Mouse (Mus musculus) fibroblast of lung, adult 2 months (primary cell): ENCODE data around the gene Nup205.
"Not testable (repeated sequence)": the region's sequence is repeated elsewhere in the genome, so short reads cannot be mapped to it uniquely, and the experiment has no call there.

ENCODE experiments used
- DNase-seq: peaks from one replicate; pipeline ENCODE4 v3.0.0-alpha.2; 2011; ENCODE audit warnings: low read depth

Nup205 gene

DNA sequence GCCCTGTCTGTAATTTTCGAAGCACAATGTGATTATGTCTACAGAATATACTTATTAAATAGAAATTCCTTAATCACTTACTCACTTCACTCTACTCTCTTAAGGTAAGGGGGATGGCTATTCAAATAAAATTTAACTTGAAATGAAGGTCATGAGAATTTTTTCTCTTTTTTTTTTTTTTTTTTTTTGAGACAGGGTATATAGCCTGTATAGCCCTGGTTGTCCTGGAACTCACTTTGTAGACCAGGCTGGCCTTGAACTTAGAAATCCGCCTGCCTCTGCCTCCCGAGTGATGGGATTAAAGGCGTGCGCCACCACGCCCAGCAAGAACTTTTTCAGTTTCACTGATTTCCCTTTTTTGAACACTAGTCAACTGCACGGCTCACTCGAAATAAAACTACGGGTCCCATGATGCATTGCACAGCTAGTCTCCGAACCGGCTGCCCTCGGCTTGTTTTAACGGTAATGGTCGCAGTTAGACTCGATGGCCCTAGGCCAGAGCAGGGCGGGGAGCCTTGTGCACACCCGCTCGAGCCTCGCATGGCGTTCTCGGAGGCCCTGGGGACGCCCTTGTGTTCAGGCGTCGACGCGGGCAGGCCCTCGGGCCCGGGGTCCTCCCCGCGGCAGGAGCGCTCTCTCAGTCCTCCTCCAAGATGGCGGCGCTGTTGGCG lies at the start of gene Nup205:
Gene Nup205, plus strand, starts transcription at position 443 of the 671 bp plus-strand sequence.
- DNase-seq: peak; percentile 78

DNA sequence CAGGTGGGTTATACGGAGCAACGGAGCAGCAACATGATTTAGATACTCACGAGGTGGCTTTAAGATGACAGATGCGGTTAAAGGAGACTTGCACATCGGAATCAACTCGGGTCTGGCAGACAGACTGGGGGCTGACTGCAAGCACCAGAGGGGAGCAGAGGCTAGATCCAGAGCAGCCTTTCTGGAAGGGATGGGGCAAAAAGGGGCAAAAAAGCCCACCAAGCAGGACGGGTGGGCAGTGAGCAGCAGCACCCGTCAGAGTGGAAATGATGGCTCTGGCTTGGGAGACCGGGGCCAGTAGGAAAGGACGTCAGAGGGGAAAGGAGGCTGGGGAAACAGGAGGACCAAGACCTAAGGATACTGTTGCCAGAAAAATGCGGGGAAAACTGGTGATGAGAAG lies 44.4 kb upstream of the Nup205 start:
- DNase-seq: peak; percentile 4

DNA sequence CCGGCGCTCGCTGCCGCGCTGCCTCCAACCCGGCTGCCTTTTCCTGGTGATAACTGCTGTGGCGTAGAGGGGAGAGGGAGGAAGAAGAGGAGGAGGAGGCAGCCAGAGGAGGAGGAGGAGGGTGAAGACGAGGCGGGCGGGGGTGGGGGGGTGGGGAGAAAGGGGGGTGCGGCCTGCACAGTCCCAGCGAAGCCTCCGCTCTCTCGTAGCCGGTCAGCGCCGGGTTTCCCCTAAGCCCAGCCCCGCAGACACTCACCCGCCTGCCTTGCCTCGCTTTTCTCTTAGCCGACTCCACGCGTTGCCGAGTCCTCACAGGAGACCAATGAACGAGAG lies 44.0 kb upstream of the Nup205 start:
- no peak for DNase-seq

DNA sequence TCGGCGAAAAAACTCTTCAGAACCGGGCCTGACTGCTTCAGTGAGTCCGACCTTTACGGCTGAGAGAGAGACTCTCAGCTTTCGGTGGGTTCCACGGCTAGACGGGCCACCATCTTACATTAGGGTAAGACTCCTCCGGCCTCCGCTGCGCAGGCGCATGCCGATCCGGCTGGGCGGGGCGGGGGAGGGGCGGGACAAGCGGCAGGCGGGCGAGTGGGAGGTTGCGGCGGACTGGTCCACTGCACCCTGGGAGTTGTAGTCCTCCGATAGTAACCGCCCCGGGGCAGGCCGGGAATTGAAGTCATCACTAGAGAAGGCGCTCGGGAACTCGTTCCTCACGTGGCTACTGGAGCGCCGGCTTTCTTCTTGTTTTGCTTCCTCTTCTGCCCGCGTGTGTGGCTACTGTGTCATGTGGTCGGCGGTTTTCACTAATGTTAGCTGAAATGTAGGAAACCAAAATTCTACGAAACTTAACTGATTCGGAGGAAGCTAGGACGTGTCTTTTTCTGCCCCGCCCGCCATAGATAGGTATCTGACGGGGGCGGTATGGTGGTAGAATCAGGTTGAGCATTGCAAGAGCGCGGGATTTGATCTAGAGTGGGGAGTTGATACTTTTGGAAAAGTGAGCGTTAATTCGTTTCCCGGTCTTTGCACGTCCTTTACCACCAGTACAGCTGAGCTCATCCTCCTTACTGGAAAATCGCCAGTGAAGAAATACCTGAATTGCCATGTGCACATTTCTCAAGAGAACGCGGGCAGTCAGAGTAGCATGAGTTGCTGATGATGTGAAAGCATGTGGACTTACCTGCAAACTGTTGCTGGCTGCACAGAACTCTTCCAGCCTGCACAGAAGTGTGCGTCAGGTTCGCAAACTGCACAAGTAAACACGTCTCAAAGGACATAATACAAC lies 43.4 kb upstream of the Nup205 start, which contains the start of gene Cnot4:
Gene Cnot4, minus strand, starts transcription at position 146 of the 910 bp plus-strand sequence.
- peak; percentile 94 for DNase-seq

DNA sequence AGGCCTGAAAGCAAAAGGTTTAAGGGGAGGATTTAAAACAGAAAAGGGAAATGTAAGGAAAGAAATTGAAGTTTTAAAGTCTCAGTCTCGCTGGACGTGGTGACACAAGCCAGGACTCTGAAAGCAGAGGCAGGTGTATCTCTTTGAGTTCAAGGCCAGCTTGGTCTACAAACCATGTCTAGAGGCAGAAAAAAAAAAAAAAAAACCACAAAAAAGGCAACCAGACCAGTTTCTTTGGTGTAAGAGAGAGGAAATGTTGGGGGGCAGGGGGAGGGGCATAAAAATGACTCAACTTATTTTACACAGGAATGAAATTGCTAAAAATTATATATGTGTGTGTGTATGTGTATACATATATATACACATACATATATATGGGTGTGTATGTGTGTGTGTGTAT lies 42.4 kb upstream of the Nup205 start:
- DNase-seq: no peak

DNA sequence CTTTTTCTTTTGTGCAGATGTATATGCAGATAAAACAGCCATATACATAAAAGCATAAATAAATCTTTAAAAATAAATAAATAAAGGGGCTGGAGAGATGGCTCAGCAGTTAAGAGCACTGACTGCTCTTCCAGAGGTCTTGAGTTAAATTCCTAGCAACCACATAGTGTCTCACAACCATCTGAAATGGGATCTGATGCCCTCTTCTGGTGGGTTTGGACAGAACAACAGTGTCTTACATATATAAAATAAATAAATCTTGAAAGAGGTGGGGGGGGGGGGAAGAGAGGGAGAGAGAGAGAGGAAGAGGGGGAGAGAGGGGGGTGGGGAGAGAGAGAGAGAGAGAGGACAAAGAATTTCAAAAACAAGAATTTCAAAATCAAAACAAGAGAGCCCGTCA lies 36.9 kb upstream of the Nup205 start:
- no peak for DNase-seq

DNA sequence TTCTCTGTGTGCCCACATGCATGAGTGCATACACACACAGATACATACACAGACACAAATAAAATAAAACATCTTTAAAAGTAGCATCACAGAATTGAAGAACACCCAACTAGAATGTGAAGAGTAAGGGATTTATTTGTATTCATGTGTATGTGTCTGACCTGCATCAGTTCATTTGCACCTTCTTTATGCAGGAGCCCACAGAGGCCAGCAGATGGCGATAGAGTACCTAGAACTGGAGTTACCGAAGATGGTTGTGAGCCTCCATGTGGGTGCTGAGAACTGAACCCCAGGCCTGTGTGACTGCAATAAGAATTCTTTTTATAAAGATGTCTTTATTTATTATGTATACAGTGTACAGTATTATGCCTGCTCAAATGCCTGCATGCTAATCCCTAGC lies 31.7 kb upstream of the Nup205 start:
- DNase-seq: no peak

DNA sequence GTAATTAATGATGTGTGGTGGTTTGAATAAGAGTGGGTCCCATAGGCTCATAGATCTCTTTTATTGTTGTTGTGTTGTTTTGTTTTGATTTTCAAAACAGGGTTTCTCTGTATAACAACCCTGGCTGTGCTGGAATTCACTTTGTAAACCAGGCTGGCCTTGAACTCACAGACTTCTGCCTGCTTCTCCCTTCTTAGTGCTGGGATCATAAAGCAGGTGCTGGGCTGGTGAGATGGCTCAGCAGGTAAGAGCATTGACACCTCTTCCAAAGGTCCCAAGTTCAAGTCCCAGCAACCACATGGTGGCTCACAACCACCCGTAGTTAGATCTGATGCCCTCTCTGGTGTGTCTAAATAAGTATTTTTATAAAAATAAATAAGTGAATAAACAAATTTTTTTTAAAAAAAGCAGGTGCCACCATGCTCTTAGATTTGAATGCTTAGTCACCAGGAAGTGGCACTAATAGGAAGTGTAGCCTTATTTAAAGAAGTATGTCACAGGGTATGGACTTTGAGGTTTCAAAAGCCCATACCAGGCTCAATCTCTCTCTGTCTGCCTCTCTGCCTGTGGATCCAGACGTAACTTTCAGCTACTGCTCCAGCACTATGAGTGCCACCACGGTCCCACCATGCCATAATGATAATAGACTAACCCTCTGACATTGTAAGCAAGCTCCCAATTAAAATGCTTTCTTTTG lies 29.3 kb upstream of the Nup205 start:
- no peak for DNase-seq

DNA sequence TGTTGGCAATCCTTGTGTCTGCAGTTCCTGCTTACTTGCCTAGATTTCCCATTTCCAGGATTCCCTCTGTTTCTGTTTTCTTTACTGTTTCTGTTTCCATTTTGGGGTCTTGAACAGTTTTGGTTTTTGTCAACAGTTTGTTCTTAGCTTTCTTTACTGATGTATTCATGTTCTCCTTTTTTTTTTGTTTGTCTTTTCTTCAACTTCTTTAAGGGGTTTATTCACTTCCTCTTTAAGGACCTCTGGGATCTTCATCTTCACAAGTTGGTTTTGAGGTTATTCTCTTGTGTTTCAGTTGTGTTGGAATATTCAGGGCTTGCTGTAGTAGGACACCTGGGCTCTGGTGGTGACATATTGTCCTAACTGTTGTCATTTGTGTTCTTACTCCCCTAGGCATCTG lies 22.7 kb upstream of the Nup205 start:
- DNase-seq: no peak

DNA sequence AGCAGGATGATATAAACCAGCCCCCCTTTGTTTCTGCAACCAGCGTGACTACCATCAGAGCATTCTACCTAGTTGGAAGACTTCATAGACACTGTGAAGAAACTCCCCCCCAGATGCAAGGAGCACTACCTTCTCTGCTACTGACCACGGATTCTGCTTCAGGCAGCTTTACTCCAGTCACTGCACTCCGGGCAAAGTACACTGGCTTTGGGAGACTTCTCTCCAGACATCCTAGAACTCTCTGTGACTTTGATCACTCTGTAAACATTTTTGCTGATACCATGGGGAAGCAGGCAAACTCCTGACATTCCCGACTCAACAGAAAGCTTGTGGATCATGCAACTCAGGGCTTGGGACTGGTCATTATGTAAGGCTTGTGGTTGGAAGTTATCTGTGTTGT lies 8.0 kb upstream of the Nup205 start:
- DNase-seq: no peak

DNA sequence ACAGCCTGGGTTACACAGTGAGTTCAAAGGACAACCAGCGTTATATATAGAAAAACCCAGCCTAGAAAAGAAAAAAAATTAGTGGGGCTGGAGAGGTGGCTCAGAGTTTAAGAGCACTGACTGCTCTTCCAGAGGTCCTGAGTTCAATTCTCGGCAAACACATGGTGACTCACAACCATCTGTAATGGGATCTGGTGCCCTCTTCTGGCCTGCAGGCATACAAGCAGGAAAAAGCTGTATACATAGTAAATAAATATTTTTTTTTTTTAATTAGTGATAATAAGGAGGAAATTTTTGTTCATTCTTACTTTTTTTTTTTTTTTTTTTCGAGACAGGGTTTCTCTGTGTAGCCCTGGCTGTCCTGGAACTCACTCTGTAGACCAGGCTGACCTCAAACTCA lies 5.2 kb upstream of the Nup205 start:
- DNase-seq: not testable (repeated sequence)

DNA sequence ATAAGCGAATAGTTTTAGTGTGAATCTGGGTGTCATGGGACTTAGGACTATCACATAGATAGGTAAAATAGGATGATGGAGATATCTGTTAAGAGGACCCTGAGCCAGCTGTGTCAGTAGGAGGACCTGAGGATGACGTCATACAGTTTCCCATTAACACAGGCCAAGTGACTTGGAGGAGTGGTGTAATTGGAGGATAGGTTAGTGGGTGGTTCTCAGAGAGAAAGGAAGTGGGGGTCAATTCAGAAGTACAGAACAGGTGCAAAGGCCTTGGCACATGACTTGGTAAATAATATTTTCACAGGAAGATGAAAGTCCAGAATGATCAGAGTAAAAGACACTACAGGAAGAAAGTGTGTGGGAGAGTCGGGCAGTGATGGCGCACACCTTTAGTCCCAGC lies 4.0 kb upstream of the Nup205 start:
- no peak for DNase-seq

DNA sequence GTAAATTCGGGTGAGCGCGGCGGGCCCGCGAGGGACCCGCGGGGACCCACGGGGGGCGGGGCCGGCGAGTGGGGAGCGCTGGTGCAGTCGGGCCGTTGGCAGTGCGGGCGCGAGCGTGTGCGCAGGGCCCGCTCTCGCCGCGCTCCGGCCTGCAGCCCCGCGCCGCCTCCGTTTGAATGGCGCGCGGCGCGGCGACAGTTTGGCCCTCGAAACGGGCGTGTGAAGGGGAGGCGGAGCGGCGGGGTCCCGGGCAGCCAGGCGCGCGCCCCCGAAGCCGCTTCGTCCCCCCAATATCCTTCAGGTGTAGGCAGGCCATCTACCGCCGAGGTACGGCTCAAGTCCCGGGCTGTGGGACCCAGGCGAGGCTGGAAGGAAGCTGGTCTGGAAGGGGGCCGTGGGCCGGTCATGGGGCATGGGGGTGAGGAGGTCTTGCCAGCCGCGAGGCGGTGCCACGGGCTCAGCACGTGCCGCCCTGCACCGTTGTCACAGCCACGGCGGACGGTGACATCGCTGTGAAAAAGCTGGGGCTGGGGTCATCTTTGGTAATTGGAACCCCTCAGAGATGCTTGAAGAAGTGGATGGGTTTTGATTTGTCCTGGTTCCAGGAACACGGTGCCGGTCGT lies 540 bp downstream of the Nup205 start:
- no peak for DNase-seq

DNA sequence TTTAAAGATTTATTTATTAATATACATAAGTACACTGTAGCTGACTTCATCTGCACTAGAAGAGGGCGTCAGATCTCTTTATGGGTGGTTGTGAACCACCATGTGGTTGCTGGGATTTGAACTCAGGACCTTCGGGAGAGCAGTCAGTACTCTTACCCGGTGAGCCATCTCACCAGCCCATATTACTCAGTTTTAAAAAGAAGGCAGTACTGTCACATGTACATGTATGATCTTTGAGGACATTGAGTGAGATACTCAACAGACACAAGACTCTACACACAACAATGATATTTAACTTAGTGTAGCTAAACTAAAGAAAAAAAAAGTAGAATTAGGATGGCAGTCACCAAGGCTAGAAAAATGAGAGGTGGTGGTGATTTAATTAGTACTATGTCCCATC lies 2.1 kb downstream of the Nup205 start:
- DNase-seq: not testable (repeated sequence)

DNA sequence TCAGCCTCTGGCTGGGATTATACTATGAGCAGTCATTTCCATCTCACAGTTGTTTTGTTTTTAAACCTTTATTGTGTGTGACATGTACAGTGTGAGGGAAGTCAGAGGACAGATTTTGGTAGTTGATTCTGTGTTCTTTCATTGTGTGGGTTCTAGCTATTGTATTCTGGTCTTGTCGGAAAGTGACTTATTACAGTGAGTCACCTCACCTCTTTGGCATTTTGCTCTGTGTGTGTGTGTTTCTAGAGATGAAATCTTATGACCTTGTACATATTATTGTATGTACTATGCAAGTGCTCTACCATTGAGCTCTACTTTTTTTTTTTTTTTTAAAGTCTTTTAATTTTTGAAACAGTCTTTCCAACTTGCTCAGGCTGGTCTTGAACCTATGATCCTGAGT lies 7.6 kb downstream of the Nup205 start:
- DNase-seq: no peak

DNA sequence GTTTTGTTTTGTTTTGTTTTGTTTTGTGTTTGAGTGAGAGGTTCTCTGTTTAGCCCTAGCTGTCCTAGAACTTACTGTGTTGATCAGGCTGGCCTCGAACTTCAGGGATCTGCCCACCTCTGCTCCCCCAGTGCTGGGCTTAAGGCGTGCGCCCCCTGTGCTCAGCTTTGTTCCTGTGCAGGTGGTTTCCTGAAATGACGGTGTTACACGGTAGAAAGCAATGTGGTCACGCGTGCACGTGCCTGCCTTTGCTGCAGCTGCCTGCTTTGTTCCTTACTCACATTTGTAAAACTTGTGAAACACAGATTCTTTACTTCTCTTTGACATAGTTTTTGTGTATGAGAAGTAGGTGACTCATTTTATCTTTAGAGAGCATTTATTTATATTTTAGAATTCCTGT lies 14.0 kb downstream of the Nup205 start:
- no peak for DNase-seq

DNA sequence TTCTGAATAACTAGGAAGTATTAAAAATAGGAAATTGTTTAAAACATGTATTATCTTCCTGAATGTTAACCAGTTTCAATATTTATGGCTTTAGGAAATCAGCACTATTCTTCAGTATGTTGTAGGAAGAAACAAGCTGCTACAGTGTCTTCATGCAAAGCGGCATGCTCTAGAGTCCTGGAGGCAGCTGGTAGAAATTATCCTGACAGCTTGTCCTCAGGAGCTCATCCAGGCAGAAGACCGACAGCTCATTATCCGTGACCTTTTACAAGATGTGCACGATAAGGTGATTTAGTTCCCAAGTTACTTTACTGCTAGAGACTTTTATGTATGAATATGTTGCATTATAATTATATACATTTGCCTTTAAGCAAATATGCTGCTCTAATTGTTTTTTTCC lies 48.5 kb downstream of the Nup205 start:
- no peak for DNase-seq

DNA sequence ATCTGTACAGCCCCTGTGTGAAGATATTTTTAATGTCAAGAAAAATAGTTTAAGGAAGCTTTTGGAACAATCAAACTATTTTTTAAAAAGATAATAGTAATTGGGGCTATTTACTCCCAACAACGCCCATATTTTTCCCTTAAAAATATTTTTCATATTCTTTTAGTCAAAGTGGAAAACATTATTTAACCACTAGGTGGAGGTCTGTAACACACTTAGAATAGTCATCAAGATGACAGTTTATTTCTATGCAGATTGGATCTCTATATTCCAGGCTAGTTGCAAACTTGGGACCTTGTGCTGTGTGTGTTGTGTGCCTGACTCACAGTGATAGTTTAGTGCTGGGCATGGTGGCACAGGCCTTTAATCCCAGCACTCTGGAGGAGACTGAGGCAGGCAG lies 52.2 kb downstream of the Nup205 start:
- no peak for DNase-seq

DNA sequence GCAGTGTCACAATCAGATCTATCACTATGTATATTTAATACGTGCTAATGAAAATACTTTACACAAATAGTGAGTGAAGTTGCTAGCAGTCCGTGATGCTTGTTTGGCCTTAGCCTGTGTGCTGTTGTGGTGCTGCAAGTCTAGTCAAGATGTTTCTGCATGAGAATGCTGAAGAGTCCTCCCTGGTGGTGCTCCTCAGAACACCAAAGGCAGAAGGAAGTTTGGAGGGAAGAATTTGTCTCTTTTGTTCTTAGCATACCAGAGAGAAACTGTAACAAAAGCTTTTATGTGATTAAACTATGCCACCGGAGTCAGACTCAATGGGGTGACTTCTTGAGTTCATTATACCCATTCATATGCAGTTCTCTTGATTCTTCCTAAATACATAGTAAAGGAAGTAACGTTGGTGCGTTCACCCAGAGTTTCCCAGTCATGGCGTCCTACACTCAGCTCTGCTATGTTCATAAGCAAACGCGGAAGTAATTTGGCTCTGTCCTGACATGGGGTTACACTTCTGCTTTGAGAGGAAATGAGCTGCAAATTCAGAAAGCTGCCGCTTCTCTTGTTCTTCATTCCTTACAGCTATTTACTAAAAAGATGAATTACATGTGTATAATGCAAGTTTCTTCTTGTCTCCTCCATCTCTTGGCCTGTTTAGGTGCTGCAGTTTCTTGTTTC lies 59.0 kb downstream of the Nup205 start:
- no peak for DNase-seq

DNA sequence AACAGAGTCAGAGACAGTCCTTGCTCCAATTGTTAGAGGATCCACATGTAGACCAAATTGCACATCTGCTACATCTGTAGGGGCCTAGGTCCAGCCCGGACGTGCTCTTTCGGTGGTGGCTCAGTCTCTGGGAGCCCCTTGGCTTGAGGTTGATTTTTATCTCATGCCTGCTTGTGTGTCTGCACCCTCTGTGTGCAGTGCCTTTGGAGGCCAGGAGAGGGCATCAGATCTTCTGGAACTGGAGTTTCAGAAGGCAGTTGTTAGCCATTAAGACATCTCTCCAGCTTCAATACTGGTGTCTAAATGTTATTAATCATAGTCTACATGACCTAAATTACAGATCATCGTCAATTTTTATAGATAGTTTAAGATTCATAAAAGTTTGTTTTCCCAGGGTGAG lies 66.0 kb downstream of the Nup205 start:
- no peak for DNase-seq

DNA sequence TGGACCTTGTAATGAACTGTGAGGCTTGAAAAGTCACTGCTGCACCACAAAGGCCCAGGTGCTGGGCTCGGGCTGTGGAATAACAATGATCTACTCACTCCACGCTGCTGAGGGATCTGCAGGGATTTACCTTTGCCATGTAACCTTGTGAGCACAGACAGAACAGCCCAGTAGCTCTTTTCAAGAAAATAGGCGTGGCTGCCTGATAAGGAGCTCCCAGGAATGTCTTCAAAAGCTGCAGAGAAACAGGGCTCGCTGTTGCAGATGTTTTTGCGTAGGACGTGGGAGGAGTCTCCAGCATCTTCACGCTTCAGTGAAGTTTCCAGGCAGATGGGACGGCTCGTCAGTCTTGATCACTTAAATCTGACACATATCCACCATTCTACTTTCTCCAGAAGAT lies 66.8 kb downstream of the Nup205 start:
- no peak for DNase-seq

DNA sequence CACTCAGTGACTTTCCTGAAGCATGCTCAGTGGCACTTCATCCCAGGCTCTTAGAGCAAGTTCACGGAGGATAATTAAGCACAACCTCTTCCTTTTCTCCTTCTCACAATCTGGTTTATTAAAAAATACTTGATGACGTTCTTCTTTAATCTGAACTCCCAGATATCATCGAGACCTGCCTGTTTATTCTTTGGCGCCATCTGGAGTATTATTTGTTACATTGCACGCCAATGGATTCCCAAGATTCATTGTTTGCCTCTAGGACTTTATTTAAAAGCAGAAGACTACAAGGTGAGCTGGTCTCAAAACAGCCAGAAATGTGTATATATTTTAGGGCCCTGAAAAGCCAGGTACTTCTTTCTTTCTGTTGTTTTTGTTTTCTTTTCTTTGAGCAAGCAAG lies 67.9 kb downstream of the Nup205 start:
- no peak for DNase-seq
